Mouse (Mus musculus) gastrocnemius, postnatal 36 days (tissue): Measurements from ENCODE around the gene V1ra8. TPM values are rescaled to one million over a fixed set of nuclear protein-coding genes. Genes with fewer than 3 reads are reported as not detected.
"Not testable (repeated sequence)": the region's sequence is repeated elsewhere in the genome, so short reads cannot be mapped to it uniquely, and the experiment has no call there.

ENCODE experiments used
- DNase-seq, 2 experiments: peaks; one replicate each; pipeline ENCODE4 v3.0.0; 2022
- intact Hi-C: fragments of 180-260 bp; cut with DNase I; formaldehyde crosslinking; loops from one replicate; pipeline ENCODE4 v1.15.1; 2025
- long read RNA-seq, 2 experiments: library from polyadenylated mRNA; stranded (forward); transcript quantifications; one replicate each; pipeline ENCODE4 v2.0.0; 2021
- total RNA-seq, 2 experiments: library from RNA; stranded (reverse); gene quantifications; 2 replicates each; pipeline ENCODE4 v1.2.3; 2021

The V1ra8 gene
- total RNA-seq, result not detected
- long read RNA-seq, experiment 1, result 0 reads
- long read RNA-seq, experiment 2, result 0 reads

- intact Hi-C loops, DNase-seq: not testable (repeated sequence)
Measured at GRCm38 (mm10) chr6:90202493-90202892, at the start of gene V1ra8. Gene V1ra8, plus strand, starts transcription at chr6:90202793.

- intact Hi-C loops, result no loop called here
Measured at GRCm38 (mm10) chr6:90160139-90160538, 42.5 kb upstream of the V1ra8 start.

GRCm38 (mm10) chr6:90174508-90174907 is 28.1 kb upstream of the V1ra8 start, which contains the start of gene Vmn1r52:
Gene Vmn1r52, plus strand, starts transcription at chr6:90174808.
- intact Hi-C loops, result no loop called here
- DNase-seq, result no peak

More at GRCm38 (mm10) chr6:90160139-90160538, 42.5 kb upstream of the V1ra8 start:
- DNase-seq, result no peak

- intact Hi-C loops, result no loop called here
- no peak for DNase-seq
Measured at GRCm38 (mm10) chr6:90224338-90224737, 21.7 kb downstream of the V1ra8 start, which contains the start of gene Vmn1r53. Gene Vmn1r53, minus strand, starts transcription at chr6:90224438.

GRCm38 (mm10) chr6:90232114-90232513 is 29.5 kb downstream of the V1ra8 start:
- not testable (repeated sequence) for DNase-seq

GRCm38 (mm10) chr6:90232681-90233080 is 30.1 kb downstream of the V1ra8 start:
- intact Hi-C loops, result no loop called here
- no peak for DNase-seq

More at GRCm38 (mm10) chr6:90232114-90232513, 29.5 kb downstream of the V1ra8 start:
- intact Hi-C loops, result not testable (repeated sequence)

- intact Hi-C loops, result no loop called here
- no peak for DNase-seq
Measured at GRCm38 (mm10) chr6:90244019-90244418, 41.4 kb downstream of the V1ra8 start.

- intact Hi-C loops, result no loop called here
- no peak for DNase-seq
Measured at GRCm38 (mm10) chr6:90246000-90246399, 43.4 kb downstream of the V1ra8 start, which contains the start of gene Vmn1r54. Gene Vmn1r54, plus strand, starts transcription at chr6:90246300.

Other genes with a start within 250 kb of the V1ra8 start
- not detected for gene Vmn1r46, start 233.5 kb upstream of the V1ra8 start, total RNA-seq
- not detected for gene Vmn1r47, start 186.6 kb upstream of the V1ra8 start, total RNA-seq
- gene Vmn1r48, start 166.0 kb upstream of the V1ra8 start, total RNA-seq, result not detected
- not detected for gene Vmn1r49, start 124.3 kb upstream of the V1ra8 start, total RNA-seq
- gene Vmn1r50, start 101.4 kb upstream of the V1ra8 start, total RNA-seq, result not detected
- not detected for gene Vmn1r51, start 80.2 kb upstream of the V1ra8 start, total RNA-seq
- not detected for gene Vmn1r52, start 28.0 kb upstream of the V1ra8 start, total RNA-seq
- gene Vmn1r53, start 21.6 kb downstream of the V1ra8 start, total RNA-seq, result not detected
- not detected for gene Vmn1r54, start 43.5 kb downstream of the V1ra8 start, total RNA-seq
- gene BC048671, start 98.4 kb downstream of the V1ra8 start, total RNA-seq, result not detected
- not detected for gene Chst13, start 122.4 kb downstream of the V1ra8 start, total RNA-seq
- gene Uroc1, start 130.5 kb downstream of the V1ra8 start, total RNA-seq, result under 1 TPM in 1 of 2 experiments, not detected in 1; 0.08 TPM
- 10 to 100 TPM; 13.3 to 13.6 TPM for gene Zxdc, start 166.7 kb downstream of the V1ra8 start, total RNA-seq
- gene Cfap100, start 226.0 kb downstream of the V1ra8 start, total RNA-seq, result under 1 TPM in 1 of 2 experiments, not detected in 1; 0.30 TPM